Mouse (Mus musculus) neural tube, embryonic 12.5 days (tissue): ENCODE results near the gene Apol11b. TPM values are rescaled to one million over a fixed set of nuclear protein-coding genes. Genes with fewer than 3 reads are reported as not detected.

ENCODE experiments used
- ATAC-seq: fragments of 200-750 bp; cut with Nextera tagmentation; 2 replicates; pipeline ENCODE4 v1.8.0; 2017; ENCODE audit warnings: low read depth, mild to moderate bottlenecking, moderate TSS enrichment, moderate library complexity; ENCODE audit not compliant: low FRiP score
- H3K27ac ChIP-seq: fragments of 300-500 bp; sonication (generic); 2 replicates; pipeline ENCODE4 v1.5.1; 2016
- H3K27me3 ChIP-seq: fragments of 300-500 bp; sonication (generic); replicated peaks from 2 replicates; pipeline ENCODE4 v1.6.1; 2016; ENCODE audit warnings: mild to moderate bottlenecking
- H3K36me3 ChIP-seq: fragments of 300-500 bp; sonication (generic); 2 replicates; pipeline ENCODE4 v1.6.1; 2016; ENCODE audit warnings: mild to moderate bottlenecking
- H3K4me1 ChIP-seq: fragments of 300-500 bp; sonication (generic); 2 replicates; pipeline ENCODE4 v1.6.1; 2016
- H3K4me2 ChIP-seq: fragments of 300-500 bp; sonication (generic); replicated peaks from 2 replicates; pipeline ENCODE4 v1.6.1; 2016; ENCODE audit warnings: mild to moderate bottlenecking
- H3K4me3 ChIP-seq: fragments of 300-500 bp; sonication (generic); 2 replicates; pipeline ENCODE4 v1.5.1; 2016
- H3K9ac ChIP-seq: fragments of 300-500 bp; sonication (generic); 2 replicates; pipeline ENCODE4 v1.6.1; 2016; ENCODE audit warnings: mild to moderate bottlenecking
- H3K9me3 ChIP-seq: fragments of 300-500 bp; sonication (generic); 2 replicates; pipeline ENCODE4 v1.6.1; 2016; ENCODE audit warnings: mild to moderate bottlenecking
- WGBS: fragments of 180-500 bp; shearing (Covaris S2); methylation state at CpG from one replicate; pipeline ENCODE4 v1.1.7; 2016; 5-methylcytosine and 5-hydroxymethylcytosine counted together
- polyA plus RNA-seq: library from polyadenylated mRNA; unstranded; fragments of >200 nt; fragmentation: Nextera tagmentation; extraction: Ambion mirVana; gene quantifications from 2 replicates; pipeline ENCODE4 v1.2.1, GENCODE M21; 2016

Gene Apol11b
- polyA plus RNA-seq, 1 experiment from 2014 or later, result not detected

- H3K4me1 ChIP-seq, result no peaks in the 10 kb centered on the region
- ATAC-seq, result no peak
- no peak overlapping the region for H3K4me2 ChIP-seq
- no peak overlapping the region for H3K4me3 ChIP-seq
- H3K9me3 ChIP-seq, result no peaks in the 10 kb centered on the region
- 72% methylated on average over 3 of the region's 3 CpGs for WGBS
- H3K36me3 ChIP-seq, result no peaks in the 10 kb centered on the region
- H3K27me3 ChIP-seq, result no peaks in the 10 kb centered on the region
- H3K27ac ChIP-seq, result no peak overlapping the region
- H3K9ac ChIP-seq, result no peak overlapping the region
Measured at GRCm38 (mm10) chr15:77598429-77598828, 44.7 kb downstream of the Apol11b start.

DNA sequence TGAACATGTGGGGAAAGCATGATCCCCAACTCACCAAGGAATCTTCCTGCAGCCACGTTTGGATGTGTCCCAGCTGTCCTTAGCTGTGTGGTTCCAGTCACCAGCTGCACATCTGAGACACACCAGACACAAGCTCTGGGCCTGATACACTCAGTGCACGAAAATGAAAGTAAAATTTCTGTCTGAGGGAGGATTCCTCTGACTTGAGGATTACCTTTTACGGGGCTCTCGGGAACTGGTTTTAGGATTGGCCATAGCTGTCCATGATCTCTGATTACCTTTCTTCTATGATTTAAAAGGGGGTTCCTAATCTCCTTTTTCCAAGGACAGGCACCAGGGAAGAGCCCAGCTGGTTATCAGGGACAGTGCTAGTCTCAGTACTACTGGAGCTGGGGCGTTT lies 47.1 kb downstream of the Apol11b start, which contains the start of gene Apol10b:
Gene Apol10b, minus strand, starts transcription at position 165 of the 400 bp plus-strand sequence.
- Histone ChIP-seq H3K4me2 (no peak within 1 kb of the TSS), H3K9ac (no peak within 1 kb of the TSS), H3K4me3 (no peak within 1 kb of the TSS), H3K27me3 (no peaks in the 10 kb centered on the region), H3K4me1 (no peaks in the 10 kb centered on the region), H3K9me3 (no peaks in the 10 kb centered on the region), H3K27ac (no peak within 1 kb of the TSS), H3K36me3 (no peaks in the 10 kb centered on the region)
- WGBS, result 72% methylated on average over 5 of the region's 5 CpGs
- ATAC-seq, result no peak

GRCm38 (mm10) chr15:77593557-77593956 lies 49.5 kb downstream of the Apol11b start:
- no peaks in the 10 kb centered on the region for H3K4me1 ChIP-seq
- no peaks in the 10 kb centered on the region for H3K36me3 ChIP-seq
- no peak overlapping the region for H3K4me2 ChIP-seq
- H3K27me3 ChIP-seq, result no peaks in the 10 kb centered on the region
- no peak overlapping the region for H3K4me3 ChIP-seq
- no peak overlapping the region for H3K9ac ChIP-seq
- 70% methylated on average over 1 of the region's 1 CpGs for WGBS
- no peak for ATAC-seq
- no peak overlapping the region for H3K27ac ChIP-seq
- H3K9me3 ChIP-seq, result no peaks in the 10 kb centered on the region

DNA sequence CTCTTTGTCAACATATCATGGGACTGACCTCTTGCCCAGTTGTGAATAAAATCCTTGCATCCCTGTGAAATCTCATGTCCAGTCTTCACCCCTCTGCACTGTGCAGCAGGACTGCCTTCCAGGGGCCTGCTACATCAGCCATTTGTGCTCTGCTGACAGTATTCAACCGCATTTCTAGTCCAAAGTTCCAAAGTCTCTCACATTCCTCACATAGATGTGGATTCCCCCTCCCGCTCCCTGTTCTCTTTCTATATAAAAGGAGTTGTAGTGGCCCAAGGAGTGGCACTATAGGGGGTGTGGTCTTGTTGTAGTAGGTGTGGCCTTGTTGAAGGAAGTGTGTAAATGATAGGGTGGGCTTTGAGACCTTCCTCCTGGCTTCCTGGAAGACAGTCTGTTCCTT lies 52.2 kb downstream of the Apol11b start:
- no peak overlapping the region for H3K4me3 ChIP-seq
- H3K9me3 ChIP-seq, result no peaks in the 10 kb centered on the region
- 84% methylated on average over 2 of the region's 2 CpGs for WGBS
- no peaks in the 10 kb centered on the region for H3K4me1 ChIP-seq
- no peak overlapping the region for H3K4me2 ChIP-seq
- no peak overlapping the region for H3K27ac ChIP-seq
- no peak for ATAC-seq
- H3K9ac ChIP-seq, result no peak overlapping the region
- no peaks in the 10 kb centered on the region for H3K27me3 ChIP-seq
- H3K36me3 ChIP-seq, result no peaks in the 10 kb centered on the region

DNA sequence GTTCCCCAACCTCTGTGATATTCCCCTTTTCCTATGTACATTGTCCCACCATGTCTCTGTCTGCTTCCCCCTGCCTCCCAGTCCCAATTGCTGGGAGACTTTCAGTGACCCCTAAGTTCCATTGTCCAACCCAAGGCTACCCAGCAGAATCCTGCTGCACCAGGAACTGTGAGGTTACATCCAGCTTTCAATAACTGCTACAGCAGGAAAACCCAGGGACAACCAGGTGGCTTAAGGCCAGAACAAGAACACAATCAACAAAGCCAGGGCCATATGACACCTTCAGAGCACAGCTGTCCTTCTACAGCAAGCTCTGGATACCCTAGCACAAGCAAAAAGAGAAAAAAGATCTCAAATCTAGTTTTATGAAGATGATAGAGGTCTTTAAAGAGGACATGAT lies 54.1 kb downstream of the Apol11b start:
- no peak overlapping the region for H3K4me2 ChIP-seq
- H3K27me3 ChIP-seq, result no peaks in the 10 kb centered on the region
- H3K9me3 ChIP-seq, result no peaks in the 10 kb centered on the region
- no peaks in the 10 kb centered on the region for H3K36me3 ChIP-seq
- H3K4me1 ChIP-seq, result no peaks in the 10 kb centered on the region
- ATAC-seq, result no peak
- H3K4me3 ChIP-seq, result no peak overlapping the region
- H3K9ac ChIP-seq, result no peak overlapping the region
- no peak overlapping the region for H3K27ac ChIP-seq

DNA sequence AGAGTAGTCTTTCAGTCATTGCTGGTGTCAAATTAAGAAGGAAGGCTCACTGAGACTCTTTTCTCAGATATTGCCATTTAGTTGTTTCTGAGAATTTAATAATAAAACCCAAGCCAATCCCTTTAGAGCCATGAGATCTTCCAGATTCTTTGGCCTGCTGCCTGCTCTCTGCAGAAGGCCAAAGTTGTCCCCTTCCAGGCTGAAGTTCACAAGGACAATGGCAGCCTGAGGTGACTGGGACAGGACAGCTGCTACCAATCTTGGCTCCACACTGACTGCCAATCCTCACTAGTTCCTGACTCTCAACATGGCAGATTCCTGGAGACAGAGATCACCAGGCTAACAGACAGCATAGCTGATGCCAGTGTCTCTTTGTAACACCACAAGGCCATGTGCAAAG lies 56.1 kb downstream of the Apol11b start:
- no peaks in the 10 kb centered on the region; the same call in 1 of the 2 replicates for H3K9me3 ChIP-seq
- no peak for ATAC-seq
- no peaks in the 10 kb centered on the region for H3K27me3 ChIP-seq
- no peak overlapping the region for H3K27ac ChIP-seq
- H3K4me2 ChIP-seq, result no peak overlapping the region
- no peaks in the 10 kb centered on the region for H3K4me1 ChIP-seq
- H3K36me3 ChIP-seq, result no peaks in the 10 kb centered on the region
- no peak overlapping the region for H3K4me3 ChIP-seq
- H3K9ac ChIP-seq, result no peak overlapping the region

Other genes with a start within 250 kb of the Apol11b start
- not detected in 2 replicates for gene Apol7a, start 244.2 kb downstream of the Apol11b start, polyA plus RNA-seq
- gene Apol9a, start 232.2 kb downstream of the Apol11b start, polyA plus RNA-seq, result 0.24 TPM in 1 of 2 replicates, not detected in the other
- gene Apol7b, start 195.8 kb downstream of the Apol11b start, polyA plus RNA-seq, result not detected in 2 replicates
- gene Apol10a, start 166.2 kb downstream of the Apol11b start, polyA plus RNA-seq, result not detected in 2 replicates
- not detected in 2 replicates for gene Apol11a, start 135.0 kb downstream of the Apol11b start, polyA plus RNA-seq
- not detected in 2 replicates for gene Apol7c, start 110.0 kb downstream of the Apol11b start, polyA plus RNA-seq
- not detected in 2 replicates for gene 1700025B11Rik, start 81.4 kb downstream of the Apol11b start, polyA plus RNA-seq
- 0.19 TPM in 1 of 2 replicates, not detected in the other for gene Apol10b, start 47.2 kb downstream of the Apol11b start, polyA plus RNA-seq
- gene Gm36245, start 44.0 kb downstream of the Apol11b start, polyA plus RNA-seq, result not detected in 2 replicates
- gene Apol7e, start 55.6 kb upstream of the Apol11b start, polyA plus RNA-seq, result not detected in 2 replicates
- not detected in 2 replicates for gene Apol9b, start 85.8 kb upstream of the Apol11b start, polyA plus RNA-seq
- gene Apol8, start 113.7 kb upstream of the Apol11b start, polyA plus RNA-seq, result 0.26 and 0.48 TPM in 2 replicates
- 20.9 and 21.0 TPM in 2 replicates for gene Myh9, start 198.9 kb upstream of the Apol11b start, polyA plus RNA-seq